Mouse (Mus musculus) thymus, adult 2 months (tissue): ENCODE results near the gene H3f3a.

Experiments used
- CTCF ChIP-seq: fragments of 200-500 bp; IDR thresholded peaks from 2 replicates; pipeline ENCODE4 v1.5.1; 2012; ENCODE audit warnings: mild to moderate bottlenecking, control low read depth, low read length, moderate library complexity, borderline replicate concordance; ENCODE audit not compliant: control insufficient read depth, poor library complexity, insufficient read depth; ENCODE audit errors: extremely low read depth
- POLR2A ChIP-seq: fragments of 200-500 bp; IDR thresholded peaks from 2 replicates; pipeline ENCODE4 v1.6.1; 2012; ENCODE audit warnings: mild to moderate bottlenecking, low read length, control low read depth, moderate library complexity; ENCODE audit not compliant: control insufficient read depth, poor library complexity, insufficient read depth; ENCODE audit errors: extremely low read depth

DNA sequence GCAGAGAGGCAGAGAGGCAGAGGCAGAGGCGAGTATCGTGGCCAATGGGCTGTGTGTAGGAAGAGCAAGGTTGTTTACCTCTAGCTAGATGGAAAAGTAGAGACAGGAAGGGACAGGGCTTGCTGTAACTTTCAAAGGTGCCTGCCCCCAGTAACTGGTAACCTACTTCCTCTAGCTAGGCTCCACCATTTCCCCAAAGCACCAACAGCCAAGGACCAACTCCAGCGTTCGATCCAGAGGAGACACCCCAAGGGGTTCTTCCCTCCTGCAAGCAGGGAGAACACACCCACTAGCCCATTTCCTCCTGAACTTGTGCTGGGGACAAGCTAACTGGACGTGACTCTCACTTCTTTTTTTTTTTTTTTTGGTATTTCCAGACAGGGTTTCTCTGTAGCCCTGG is 47.2 kb downstream of the H3f3a start:
- TF ChIP-seq CTCF (no peak), POLR2A (no peak)
